Mouse (Mus musculus) megakaryocyte-erythroid progenitor cell, adult 5-6 weeks (primary cell): Measurements from ENCODE around the gene Mtmr1. TPM values are rescaled to one million over a fixed set of nuclear protein-coding genes. Genes with fewer than 3 reads are reported as not detected.
A peak's percentile ranks its signal among the peaks of the same experiment; 100 is the strongest.
"Not testable (repeated sequence)": the region's sequence is repeated elsewhere in the genome, so short reads cannot be mapped to it uniquely, and the experiment has no call there.

Source experiments
- ATAC-seq: replicated peaks from 2 replicates; pipeline ENCODE4 v1.8.0; 2016; ENCODE audit warnings: mild to moderate bottlenecking, inconsistent platforms; ENCODE audit not compliant: severe bottlenecking, poor library complexity, low FRiP score, low TSS enrichment
- total RNA-seq, 2 experiments: library from RNA; stranded (forward) in 1 of 2; stranded (reverse) in 1 of 2; fragments of 200-1000, 215-1000 nt in 1 of 2; fragments of >200 nt in 1 of 2; fragmentation: Nextera tagmentation in 1 of 2; gene quantifications; 2 replicates each; pipeline ENCODE4 v1.2.3; 2014 to 2017

The Mtmr1 gene
- total RNA-seq (2014; fragmentation: Nextera tagmentation), result 18.2 and 20.3 TPM in 2 replicates
- 23.1 and 24.2 TPM in 2 replicates for total RNA-seq (2017)

- ATAC-seq, result peak; percentile 86
Measured at GRCm38 (mm10) chrX:71364554-71364991, at the start of gene Mtmr1. Gene Mtmr1, plus strand, starts transcription at chrX:71364760.

GRCm38 (mm10) chrX:71352033-71352432 is 12.5 kb upstream of the Mtmr1 start:
- no peak for ATAC-seq

GRCm38 (mm10) chrX:71355331-71355730 is 9.2 kb upstream of the Mtmr1 start:
- peak; percentile 41; the same call in 1 of the 2 replicates for ATAC-seq

GRCm38 (mm10) chrX:71361793-71362192 is 2.8 kb upstream of the Mtmr1 start:
- not testable (repeated sequence) for ATAC-seq

- ATAC-seq, result no peak
Measured at GRCm38 (mm10) chrX:71364062-71364461, 498 bp upstream of the Mtmr1 start.

- 0 out of 2 replicates have a peak, but pooled peaks have one; percentile 46 for ATAC-seq
Measured at GRCm38 (mm10) chrX:71365011-71365410, 451 bp downstream of the Mtmr1 start.

- ATAC-seq, result no peak
Measured at GRCm38 (mm10) chrX:71365510-71365909, 950 bp downstream of the Mtmr1 start.

GRCm38 (mm10) chrX:71366973-71367372 is 2.4 kb downstream of the Mtmr1 start:
- ATAC-seq, result no peak

GRCm38 (mm10) chrX:71376781-71377180 is 12.2 kb downstream of the Mtmr1 start:
- ATAC-seq, result no peak

GRCm38 (mm10) chrX:71378435-71378834 is 13.9 kb downstream of the Mtmr1 start:
- ATAC-seq, result no peak

GRCm38 (mm10) chrX:71381571-71381970 is 17.0 kb downstream of the Mtmr1 start:
- ATAC-seq, result peak; percentile 71

GRCm38 (mm10) chrX:71396326-71396725 is 31.8 kb downstream of the Mtmr1 start:
- ATAC-seq, result no peak

GRCm38 (mm10) chrX:71406290-71406689 is 41.7 kb downstream of the Mtmr1 start:
- no peak for ATAC-seq

GRCm38 (mm10) chrX:71408386-71408785 is 43.8 kb downstream of the Mtmr1 start:
- ATAC-seq, result no peak

- ATAC-seq, result no peak
Measured at GRCm38 (mm10) chrX:71412776-71413175, 48.2 kb downstream of the Mtmr1 start.

GRCm38 (mm10) chrX:71413616-71414015 is 49.1 kb downstream of the Mtmr1 start:
- ATAC-seq, result no peak

- peak; percentile 62; the same call in 1 of the 2 replicates for ATAC-seq
Measured at GRCm38 (mm10) chrX:71424852-71425251, 60.3 kb downstream of the Mtmr1 start.

GRCm38 (mm10) chrX:71425746-71426519 is 61.4 kb downstream of the Mtmr1 start:
- peak; percentile 72 for ATAC-seq

- peak; percentile 42; the same call in 1 of the 2 replicates for ATAC-seq
Measured at GRCm38 (mm10) chrX:71427491-71427890, 62.9 kb downstream of the Mtmr1 start.

- ATAC-seq, result no peak
Measured at GRCm38 (mm10) chrX:71430900-71431299, 66.3 kb downstream of the Mtmr1 start.

GRCm38 (mm10) chrX:71434448-71434847 is 69.9 kb downstream of the Mtmr1 start:
- no peak for ATAC-seq
